Mouse (Mus musculus): ENCODE measurements around the gene Kif26b. TPM values are rescaled to one million over a fixed set of nuclear protein-coding genes. Genes with fewer than 3 reads are reported as not detected.
A peak's percentile ranks its signal among the peaks of the same experiment; 100 is the strongest.

The Kif26b gene
- polyA plus RNA-seq, 1 experiment from 2014 or later = 4.9 TPM

DNA sequence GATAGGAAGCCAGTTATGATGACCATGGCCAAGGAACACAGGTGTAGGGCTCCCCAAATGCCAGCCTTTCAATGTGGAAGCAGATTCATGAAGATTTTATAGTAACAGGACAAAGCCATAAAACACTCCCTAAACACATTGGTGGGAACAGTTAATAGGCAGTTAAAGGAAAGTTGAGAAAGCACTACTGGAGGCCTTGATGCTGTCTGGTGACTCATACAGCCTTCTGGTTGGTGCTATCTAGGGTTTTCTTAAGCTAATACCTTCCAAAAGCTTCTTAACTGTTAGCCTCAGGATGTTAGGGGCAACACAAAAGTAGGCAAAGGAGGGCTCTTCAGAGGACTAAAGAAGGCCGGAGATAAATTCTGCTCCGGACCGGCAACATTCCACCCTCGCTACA is 366.7 kb downstream of the Kif26b start:
- 90% methylated on average over 4 of the region's 4 CpGs for WGBS
- Histone ChIP-seq H3K4me2 (replicated peaks) (no peak overlapping the region), H3K36me3 (no peaks in the 10 kb centered on the region), H3K4me3 (replicated peaks) (no peak overlapping the region), H3K9me3 (no peaks in the 10 kb centered on the region), H3K9ac (no peak overlapping the region), H3K4me1 (replicated peaks) (no peaks in the 10 kb centered on the region), H3K27me3 (replicated peaks) (no peaks in the 10 kb centered on the region), H3K27ac (no peak overlapping the region)
- ATAC-seq = no peak

DNA sequence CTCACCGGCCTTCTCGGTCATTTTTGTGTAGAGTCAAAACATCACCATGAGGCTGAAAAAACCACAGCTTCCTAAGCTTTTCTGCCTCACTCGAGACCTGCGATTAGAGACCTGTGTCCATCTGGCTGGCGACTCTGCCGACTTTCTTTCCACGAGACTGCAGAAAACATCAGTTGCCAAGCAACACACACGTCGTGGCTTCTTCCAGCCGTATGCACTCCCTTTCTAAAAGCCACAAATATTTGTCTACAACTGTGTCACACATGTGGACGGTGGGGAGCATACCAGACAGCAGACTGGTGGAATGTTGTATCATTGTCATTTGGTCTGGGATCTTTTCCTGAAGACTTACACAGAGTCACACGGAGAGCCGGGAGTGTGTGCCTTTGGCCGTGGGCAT is 382.0 kb downstream of the Kif26b start:
- H3K27me3 ChIP-seq (replicated peaks) = no peaks in the 10 kb centered on the region
- 0 out of 2 replicates have a peak, but pooled peaks cover 6% of the 10 kb centered on the region for H3K4me1 ChIP-seq (replicated peaks)
- 56% methylated on average over 14 of the region's 14 CpGs for WGBS
- H3K9me3 ChIP-seq = no peaks in the 10 kb centered on the region
- no peak for ATAC-seq
- H3K9ac ChIP-seq = no peak overlapping the region
- no peak overlapping the region for H3K4me3 ChIP-seq (replicated peaks)
- H3K36me3 ChIP-seq = no peaks in the 10 kb centered on the region; the same call in 1 of the 2 replicates
- H3K4me2 ChIP-seq (replicated peaks) = no peak overlapping the region
- H3K27ac ChIP-seq = no peak overlapping the region

DNA sequence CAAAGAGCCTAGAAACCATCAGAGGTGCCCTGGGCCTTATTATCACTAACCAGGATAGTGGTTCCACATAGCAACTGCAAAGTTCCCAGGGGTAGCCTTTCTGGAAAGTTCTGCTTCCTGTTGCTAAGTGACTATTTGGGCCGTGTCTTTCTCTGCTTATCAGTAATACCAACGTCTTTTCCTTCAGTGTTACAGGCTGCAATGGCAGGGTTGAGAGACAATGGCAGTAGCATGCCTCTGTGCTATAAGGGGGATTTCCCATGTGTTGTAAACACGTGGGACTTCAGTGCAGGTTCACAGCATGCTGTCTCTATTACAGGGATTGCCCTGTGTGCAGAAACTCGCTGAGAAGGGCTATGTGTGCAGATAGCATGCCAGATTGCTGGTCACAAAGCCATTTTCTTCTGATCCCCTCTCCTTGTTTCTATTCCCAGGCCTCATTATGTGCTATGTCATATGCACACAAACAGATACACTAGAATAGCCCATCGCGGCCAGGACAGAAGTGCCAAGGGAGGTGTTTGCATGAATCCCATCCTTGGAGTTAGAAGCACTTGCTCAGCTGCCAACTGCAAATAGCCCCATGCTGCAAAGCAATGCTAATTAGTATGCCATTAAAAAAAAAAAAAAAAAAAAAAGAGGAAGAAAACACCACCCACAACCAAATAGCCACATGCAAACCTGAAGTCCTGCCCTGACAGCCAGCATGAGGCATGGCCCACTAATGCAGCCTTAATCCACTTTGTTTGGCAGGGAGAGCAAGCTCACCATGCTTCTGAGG is 384.2 kb downstream of the Kif26b start:
- WGBS = 67% methylated on average over 6 of the region's 6 CpGs

DNA sequence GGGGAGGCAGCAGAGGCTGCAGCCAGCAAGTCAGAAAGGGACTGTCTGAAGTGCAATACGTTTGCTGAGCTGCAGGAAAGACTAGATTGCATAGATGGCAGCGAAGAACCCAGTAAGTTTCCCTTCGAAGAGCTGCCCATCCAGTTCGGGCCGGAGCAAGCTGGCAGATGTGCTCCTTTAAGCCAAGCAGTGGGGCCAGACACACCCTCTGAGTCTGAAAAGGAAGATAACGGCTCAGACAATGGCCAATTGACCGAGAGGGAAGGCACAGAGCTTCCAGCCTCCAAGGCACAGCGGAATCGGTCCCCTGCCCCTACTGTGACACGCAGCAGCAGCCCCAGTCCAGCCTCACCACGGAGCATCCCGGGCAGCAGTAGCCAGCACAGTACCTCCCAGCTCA is 386.1 kb downstream of the Kif26b start:
- WGBS = 78% methylated on average over 12 of the region's 12 CpGs

More for the DNA sequence above, 384.2 kb downstream of the Kif26b start:
- H3K27me3 ChIP-seq (replicated peaks) = no peaks in the 10 kb centered on the region
- H3K9ac ChIP-seq = no peak overlapping the region
- no peak overlapping the region for H3K4me3 ChIP-seq (replicated peaks)
- H3K4me1 ChIP-seq (replicated peaks) = peaks cover 9% of the 10 kb centered on the region; the same call in 1 of the 2 replicates
- no peaks in the 10 kb centered on the region; the same call in 1 of the 2 replicates for H3K36me3 ChIP-seq
- ATAC-seq = no peak
- no peak overlapping the region for H3K27ac ChIP-seq
- no peak overlapping the region for H3K4me2 ChIP-seq (replicated peaks)
- no peaks in the 10 kb centered on the region for H3K9me3 ChIP-seq

DNA sequence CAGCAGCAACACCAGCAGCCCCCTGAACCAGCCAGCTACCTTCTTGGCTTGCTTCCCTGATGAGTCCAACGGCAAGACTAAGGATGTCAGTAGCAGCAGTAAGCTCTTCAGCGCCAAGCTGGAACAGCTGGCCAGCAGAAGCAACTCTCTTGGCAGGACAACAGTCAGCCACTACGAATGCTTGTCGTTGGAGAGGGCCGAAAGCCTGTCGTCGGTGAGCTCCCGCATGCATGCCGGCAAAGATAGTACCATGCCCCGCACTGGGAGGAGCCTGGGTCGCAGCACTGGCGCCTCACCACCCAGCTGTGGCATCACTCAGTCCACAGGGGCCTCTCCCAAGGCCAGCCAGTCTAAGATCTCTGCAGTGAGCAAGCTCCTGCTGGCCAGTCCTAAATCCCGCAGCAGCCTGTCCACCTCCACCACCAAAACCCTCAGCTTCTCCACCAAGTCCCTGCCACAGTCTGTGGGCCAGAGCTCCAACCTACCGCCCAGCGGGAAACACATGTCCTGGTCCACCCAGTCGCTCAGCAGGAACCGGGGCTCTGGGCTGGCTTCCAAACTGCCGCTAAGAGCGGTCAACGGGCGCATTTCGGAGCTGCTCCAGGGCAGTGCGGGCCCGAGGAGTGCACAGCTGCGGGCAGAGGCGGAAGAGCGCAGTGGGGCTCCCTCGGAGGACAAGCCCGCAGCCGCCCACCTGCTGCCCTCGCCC is 388.4 kb downstream of the Kif26b start:
- H3K9ac ChIP-seq = no peak overlapping the region
- 0 out of 2 replicates have a peak, but pooled peaks have one; percentile 23 for ATAC-seq
- H3K9me3 ChIP-seq = no peaks in the 10 kb centered on the region
- H3K4me3 ChIP-seq (replicated peaks) = no peak overlapping the region
- no peak overlapping the region for H3K27ac ChIP-seq
- H3K27me3 ChIP-seq (replicated peaks) = no peaks in the 10 kb centered on the region
- no peaks in the 10 kb centered on the region; the same call in 1 of the 2 replicates for H3K36me3 ChIP-seq
- H3K4me1 ChIP-seq (replicated peaks) = peaks cover 3% of the 10 kb centered on the region; the same call in 1 of the 2 replicates
- 67% methylated on average over 31 of the region's 31 CpGs for WGBS
- H3K4me2 ChIP-seq (replicated peaks) = no peak overlapping the region

More for the DNA sequence above, 386.1 kb downstream of the Kif26b start:
- Histone ChIP-seq H3K4me1 (replicated peaks) (peaks cover 9% of the 10 kb centered on the region; the same call in 1 of the 2 replicates), H3K4me2 (replicated peaks) (no peak overlapping the region), H3K36me3 (no peaks in the 10 kb centered on the region; the same call in 1 of the 2 replicates), H3K9ac (no peak overlapping the region), H3K27me3 (replicated peaks) (no peaks in the 10 kb centered on the region), H3K9me3 (no peaks in the 10 kb centered on the region), H3K4me3 (replicated peaks) (no peak overlapping the region), H3K27ac (no peak overlapping the region)
- ATAC-seq = no peak

DNA sequence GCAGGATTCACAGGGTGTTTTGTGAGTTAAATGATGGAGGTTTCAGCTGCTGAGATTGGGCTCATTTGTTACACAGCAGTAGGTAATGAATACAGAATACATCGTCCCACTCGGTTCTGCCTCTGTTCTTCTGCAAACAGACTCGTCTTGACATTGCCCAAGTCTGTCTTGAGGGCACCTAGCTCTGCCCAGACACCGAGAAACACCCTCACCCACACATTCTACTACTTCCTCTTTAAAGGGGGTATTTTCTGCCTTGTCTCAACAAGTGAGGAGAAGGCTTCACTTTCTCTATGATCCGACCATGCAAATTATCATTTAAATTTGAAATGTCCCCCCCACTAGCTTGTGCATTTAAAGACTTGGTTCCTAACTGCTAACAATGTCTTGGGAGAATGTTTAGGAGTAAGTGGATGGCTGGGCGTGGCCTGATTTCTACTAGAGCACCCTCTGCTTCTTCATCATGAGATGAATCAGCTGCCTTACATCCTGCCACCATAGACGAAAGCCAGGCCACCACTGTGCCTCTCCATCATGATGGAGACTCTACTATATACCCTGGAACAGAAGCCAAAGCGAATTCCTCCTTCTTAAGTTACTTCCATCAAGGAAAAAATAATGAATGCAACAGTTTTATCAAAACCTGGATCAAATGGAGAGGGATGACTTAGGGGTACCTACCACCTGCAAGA is 395.7 kb downstream of the Kif26b start:
- Histone ChIP-seq H3K27ac (no peak overlapping the region), H3K36me3 (no peaks in the 10 kb centered on the region), H3K9ac (no peak overlapping the region), H3K4me2 (replicated peaks) (no peak overlapping the region), H3K4me3 (replicated peaks) (no peak overlapping the region), H3K4me1 (replicated peaks) (no peaks in the 10 kb centered on the region), H3K9me3 (no peaks in the 10 kb centered on the region), H3K27me3 (replicated peaks) (no peaks in the 10 kb centered on the region)
- WGBS = 60% methylated on average over 8 of the region's 8 CpGs
- ATAC-seq = no peak

DNA sequence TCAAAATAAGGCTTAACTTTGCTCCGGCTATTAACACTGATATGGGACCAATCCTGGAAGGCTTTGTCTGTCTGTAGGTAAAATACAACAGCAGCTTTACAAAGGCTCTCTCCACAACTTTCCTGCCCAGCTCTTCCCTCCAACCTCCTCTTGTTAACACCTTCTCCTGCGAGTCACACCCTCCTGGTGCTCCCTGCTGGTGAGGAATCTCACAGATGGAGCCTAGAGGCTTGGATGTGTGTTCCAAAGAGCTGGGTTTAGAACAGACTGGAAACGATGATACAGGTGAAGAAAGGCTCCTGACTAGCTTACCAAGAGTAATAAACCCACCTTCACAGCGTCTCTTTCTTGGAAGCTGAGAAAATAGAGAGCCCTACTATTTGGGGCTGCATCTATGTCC is 400.6 kb downstream of the Kif26b start:
- H3K36me3 ChIP-seq = no peaks in the 10 kb centered on the region

DNA sequence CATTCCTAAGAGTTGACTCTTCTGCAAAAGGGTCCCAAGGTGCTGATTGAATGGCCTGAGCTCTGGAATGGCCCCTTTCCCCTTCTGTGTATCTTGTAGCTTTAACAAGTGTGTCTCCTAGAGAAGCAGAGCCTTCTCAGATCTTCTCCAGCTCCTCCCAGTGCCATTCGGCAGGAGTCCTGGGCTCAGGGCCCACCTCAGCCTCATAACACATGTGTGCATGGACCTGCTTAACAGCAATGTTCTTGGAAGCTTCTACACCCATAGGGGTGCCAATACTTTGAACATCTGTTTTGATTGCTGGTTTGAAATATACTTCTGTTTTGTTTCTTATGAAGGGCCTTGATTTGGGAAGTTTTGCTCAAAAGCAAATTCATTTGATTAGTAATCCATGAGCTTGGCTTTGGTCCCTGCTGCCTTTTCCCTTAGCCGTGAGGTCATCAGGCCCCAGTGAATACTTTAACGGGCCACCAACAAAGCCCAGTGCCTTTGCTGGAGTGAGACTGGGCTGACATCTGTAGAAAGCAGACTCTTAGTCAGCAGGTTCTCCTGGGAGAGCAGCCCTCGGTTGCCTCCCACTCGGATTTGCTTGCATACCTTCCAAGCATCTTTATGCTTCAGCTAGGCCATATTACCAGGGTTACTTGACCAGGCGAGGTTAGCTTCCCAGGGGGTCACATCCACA is 405.2 kb downstream of the Kif26b start:
- H3K27me3 ChIP-seq (replicated peaks) = no peaks in the 10 kb centered on the region
- no peak overlapping the region for H3K4me2 ChIP-seq (replicated peaks)
- no peak overlapping the region for H3K4me3 ChIP-seq (replicated peaks)
- no peaks in the 10 kb centered on the region for H3K9me3 ChIP-seq
- WGBS = 86% methylated on average over 6 of the region's 6 CpGs
- H3K9ac ChIP-seq = no peak overlapping the region
- no peak for ATAC-seq
- no peak overlapping the region for H3K27ac ChIP-seq
- H3K4me1 ChIP-seq (replicated peaks) = no peaks in the 10 kb centered on the region
- no peaks in the 10 kb centered on the region for H3K36me3 ChIP-seq

More for the DNA sequence above, 400.6 kb downstream of the Kif26b start:
- Histone ChIP-seq H3K27me3 (replicated peaks) (no peaks in the 10 kb centered on the region), H3K27ac (no peak overlapping the region), H3K4me3 (replicated peaks) (no peak overlapping the region), H3K4me2 (replicated peaks) (no peak overlapping the region), H3K4me1 (replicated peaks) (no peaks in the 10 kb centered on the region), H3K9me3 (no peaks in the 10 kb centered on the region), H3K9ac (no peak overlapping the region)
- no peak for ATAC-seq
- 58% methylated on average over 4 of the region's 4 CpGs for WGBS

DNA sequence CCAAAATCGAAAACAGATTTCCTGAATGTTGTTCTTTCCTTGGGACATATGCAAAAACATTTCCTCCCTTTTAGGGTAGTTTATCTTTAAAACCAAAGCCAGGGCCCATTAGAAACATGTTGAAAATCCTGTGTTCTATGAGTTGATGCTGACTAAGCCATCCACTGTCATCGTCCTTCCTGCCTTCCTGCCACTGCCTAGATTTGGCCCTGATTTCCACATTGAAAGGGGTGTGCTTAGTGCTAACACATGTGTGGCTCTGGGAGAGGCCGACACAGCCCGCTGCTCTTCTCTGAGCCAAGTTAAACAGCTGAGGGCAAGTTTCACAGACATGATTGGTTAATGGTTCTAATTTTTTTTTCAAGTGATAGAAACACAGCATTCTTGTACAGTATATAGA is 407.5 kb downstream of the Kif26b start:
- Histone ChIP-seq H3K4me2 (replicated peaks) (no peak overlapping the region), H3K9ac (no peak overlapping the region)

DNA sequence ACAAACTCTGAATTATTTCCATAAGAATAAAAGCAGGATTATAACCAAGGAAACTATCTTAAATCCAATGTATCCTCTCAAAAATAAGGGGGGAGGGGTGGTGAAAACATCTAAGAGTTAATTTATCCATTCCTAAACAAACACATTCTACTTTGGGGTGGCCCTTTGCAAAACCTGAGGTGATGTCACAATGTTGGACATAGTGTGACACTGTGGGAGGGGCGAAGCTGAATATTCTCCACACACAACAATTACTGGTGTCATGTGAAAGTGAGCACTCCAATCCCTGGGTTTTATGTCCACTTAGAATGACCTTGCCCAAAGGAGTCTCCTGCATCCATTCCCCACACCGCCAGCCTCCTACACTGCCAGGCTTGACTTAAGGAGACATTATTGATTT is 408.1 kb downstream of the Kif26b start:
- no peak for ATAC-seq
- H3K36me3 ChIP-seq = no peaks in the 10 kb centered on the region
- H3K9ac ChIP-seq = no peak overlapping the region
- H3K9me3 ChIP-seq = no peaks in the 10 kb centered on the region
- 91% methylated on average over 2 of the region's 2 CpGs for WGBS
- no peaks in the 10 kb centered on the region for H3K27me3 ChIP-seq (replicated peaks)
- no peaks in the 10 kb centered on the region for H3K4me1 ChIP-seq (replicated peaks)
- no peak overlapping the region for H3K27ac ChIP-seq
- H3K4me2 ChIP-seq (replicated peaks) = no peak overlapping the region
- no peak overlapping the region for H3K4me3 ChIP-seq (replicated peaks)

More for the DNA sequence above, 407.5 kb downstream of the Kif26b start:
- no peak for ATAC-seq
- 46% methylated on average over 4 of the region's 4 CpGs for WGBS
- Histone ChIP-seq H3K4me1 (replicated peaks) (no peaks in the 10 kb centered on the region), H3K27ac (no peak overlapping the region), H3K36me3 (no peaks in the 10 kb centered on the region), H3K9me3 (no peaks in the 10 kb centered on the region), H3K27me3 (replicated peaks) (no peaks in the 10 kb centered on the region), H3K4me3 (replicated peaks) (no peak overlapping the region)

DNA sequence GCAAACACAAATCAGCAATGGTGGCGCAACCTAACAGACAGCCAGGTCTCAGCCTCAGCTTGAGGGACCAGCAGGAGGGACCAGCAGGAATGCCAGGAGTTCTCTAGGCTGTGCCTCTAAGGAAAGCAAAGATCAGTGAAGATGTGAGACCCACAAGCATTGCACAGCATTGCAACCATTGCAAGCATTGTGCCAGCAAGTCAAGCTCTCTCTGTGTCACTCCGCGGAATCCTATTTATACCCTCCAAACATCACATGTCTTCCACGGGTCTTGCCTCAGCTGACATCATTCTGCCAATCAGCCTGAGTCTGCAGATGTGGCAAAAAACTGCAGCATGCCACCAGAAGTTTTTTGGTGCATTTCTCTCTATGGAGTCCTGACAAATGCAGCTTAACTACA is 411.4 kb downstream of the Kif26b start:
- ATAC-seq = no peak
- Histone ChIP-seq H3K4me1 (replicated peaks) (peaks cover 4% of the 10 kb centered on the region), H3K36me3 (no peaks in the 10 kb centered on the region), H3K4me2 (replicated peaks) (no peak overlapping the region), H3K27ac (no peak overlapping the region), H3K9me3 (no peaks in the 10 kb centered on the region), H3K9ac (no peak overlapping the region), H3K4me3 (replicated peaks) (no peak overlapping the region), H3K27me3 (replicated peaks) (no peaks in the 10 kb centered on the region)
- WGBS = 88% methylated on average over 4 of the region's 4 CpGs
